Mouse (Mus musculus) limb, embryonic 11.5 days (tissue): ENCODE results near the gene Ccdc148. TPM values are rescaled to one million over a fixed set of nuclear protein-coding genes. Genes with fewer than 3 reads are reported as not detected.

Experiments used
- ATAC-seq: fragments of 200-750 bp; cut with Nextera tagmentation; 2 replicates; pipeline ENCODE4 v1.8.0; 2017; ENCODE audit warnings: low read depth; ENCODE audit not compliant: insufficient number of reproducible peaks, low FRiP score, low TSS enrichment
- DNase-seq: peaks from one replicate; pipeline ENCODE4 v3.0.0-alpha.2; 2015; ENCODE audit warnings: low spot score
- H3K27ac ChIP-seq: fragments of 300-500 bp; sonication (generic); replicated peaks from 2 replicates; pipeline ENCODE4 v1.5.1; 2014; ENCODE audit warnings: low read depth, mild to moderate bottlenecking, low read length
- H3K27me3 ChIP-seq: fragments of 300-500 bp; sonication (generic); 2 replicates; pipeline ENCODE4 v1.6.1; 2014; ENCODE audit warnings: mild to moderate bottlenecking, low read length, mixed read lengths; ENCODE audit not compliant: control insufficient read depth, insufficient read depth
- H3K36me3 ChIP-seq: fragments of 300-500 bp; sonication (generic); 2 replicates; pipeline ENCODE4 v1.6.1; 2014; ENCODE audit warnings: mild to moderate bottlenecking, low read length, moderate library complexity, mixed read lengths; ENCODE audit not compliant: control insufficient read depth, insufficient read depth
- H3K4me1 ChIP-seq: fragments of 300-500 bp; sonication (generic); 2 replicates; pipeline ENCODE4 v1.6.1; 2014; ENCODE audit warnings: low read length, mixed read lengths; ENCODE audit not compliant: control insufficient read depth, insufficient read depth
- H3K4me2 ChIP-seq: fragments of 300-500 bp; sonication (generic); 2 replicates; pipeline ENCODE4 v1.6.1; 2014; ENCODE audit warnings: low read depth, mild to moderate bottlenecking, moderate library complexity; ENCODE audit not compliant: severe bottlenecking
- H3K4me3 ChIP-seq: fragments of 300-500 bp; sonication (generic); 2 replicates; pipeline ENCODE4 v1.5.1; 2014; ENCODE audit warnings: low read depth, low read length
- H3K9ac ChIP-seq: fragments of 300-500 bp; sonication (generic); 2 replicates; pipeline ENCODE4 v1.6.1; 2014; ENCODE audit warnings: mild to moderate bottlenecking, low read length
- H3K9me3 ChIP-seq: fragments of 300-500 bp; sonication (generic); 2 replicates; pipeline ENCODE4 v1.6.1; 2016; ENCODE audit warnings: low read length; ENCODE audit not compliant: control insufficient read depth
- WGBS: fragments of 180-500 bp; shearing (Covaris S2); extraction: QIAGEN DNeasy Blood & Tissue Kit; methylation state at CpG from one replicate; pipeline ENCODE4 v1.1.7; 2014; 5-methylcytosine and 5-hydroxymethylcytosine counted together
- polyA plus RNA-seq: library from polyadenylated mRNA; unstranded; fragments of >200 nt; fragmentation: Nextera tagmentation; extraction: Ambion mirVana; gene quantifications from 2 replicates; pipeline ENCODE4 v1.2.1, GENCODE M21; 2014

Ccdc148 gene
- polyA plus RNA-seq, 1 experiment from 2014 or later: 0.43 TPM

DNA sequence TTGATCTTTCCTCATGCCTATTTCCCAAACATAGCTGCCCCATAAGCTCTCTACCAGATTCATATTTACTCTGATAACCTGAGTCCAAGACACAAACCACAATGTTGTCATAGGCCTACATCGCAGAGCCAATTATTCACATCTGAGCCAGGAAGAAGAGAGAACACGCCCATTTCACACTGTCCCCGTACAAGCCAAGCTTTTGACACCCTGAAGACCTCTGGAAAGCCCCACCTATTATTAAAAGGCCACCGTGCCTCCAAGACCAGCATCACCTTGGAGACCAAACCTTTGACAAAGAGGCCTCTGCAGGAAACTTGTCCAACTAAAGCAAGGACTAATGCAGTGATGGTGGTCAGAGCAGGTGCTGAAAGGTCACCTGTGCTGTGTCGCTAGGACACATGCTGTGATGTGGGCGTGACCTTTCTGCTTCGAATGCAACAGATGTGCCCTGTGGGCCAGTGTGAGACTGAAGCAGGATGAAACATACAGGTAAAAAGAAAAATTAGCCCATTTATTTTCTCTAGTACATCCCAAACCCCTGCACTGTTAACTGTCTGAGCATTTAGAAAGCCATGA, 106.9 kb downstream of the Ccdc148 start:
- Histone ChIP-seq H3K27me3 (no peaks in the 10 kb centered on the region), H3K36me3 (no peaks in the 10 kb centered on the region), H3K9ac (no peak overlapping the region), H3K4me2 (no peak overlapping the region), H3K9me3 (no peaks in the 10 kb centered on the region), H3K4me3 (no peak overlapping the region), H3K4me1 (no peaks in the 10 kb centered on the region), H3K27ac (no peak overlapping the region)
- DNase-seq (no peak), ATAC-seq (no peak)
- WGBS: 67% methylated on average over 7 of the region's 7 CpGs

DNA sequence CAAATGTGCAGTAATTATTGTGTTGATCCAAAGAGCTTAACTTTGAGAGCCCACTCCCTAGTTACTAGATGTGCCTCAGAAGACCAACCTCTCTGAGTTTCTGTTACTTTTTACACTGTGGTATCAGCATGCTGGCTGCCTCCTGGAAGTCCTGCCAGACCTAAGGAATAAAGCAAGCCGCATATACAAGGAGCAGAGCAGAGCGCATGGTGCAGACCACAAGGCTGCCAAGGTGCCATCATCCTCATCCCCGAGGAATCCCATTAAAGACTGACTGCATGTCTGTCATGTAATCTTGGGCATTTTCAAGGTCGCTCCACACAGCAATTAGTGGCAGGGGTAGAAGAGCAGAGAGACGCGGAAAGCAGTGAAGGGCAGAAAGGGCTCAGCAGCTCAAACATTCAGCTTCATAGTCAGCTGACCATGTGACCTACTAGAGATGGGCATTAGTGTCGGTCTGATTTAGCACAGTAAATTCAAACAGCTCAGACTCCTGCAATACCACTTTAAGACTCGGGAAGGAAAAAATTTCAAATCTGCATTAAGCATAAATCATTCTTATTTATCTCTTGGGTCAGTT, 110.1 kb downstream of the Ccdc148 start:
- no peak overlapping the region for H3K4me2 ChIP-seq
- H3K27me3 ChIP-seq: no peaks in the 10 kb centered on the region
- 79% methylated on average over 8 of the region's 8 CpGs for WGBS
- no peaks in the 10 kb centered on the region for H3K36me3 ChIP-seq
- DNase-seq: no peak
- H3K27ac ChIP-seq: no peak overlapping the region
- H3K9ac ChIP-seq: no peak overlapping the region
- ATAC-seq: no peak
- H3K4me1 ChIP-seq: no peaks in the 10 kb centered on the region
- no peak overlapping the region for H3K4me3 ChIP-seq
- no peaks in the 10 kb centered on the region for H3K9me3 ChIP-seq

DNA sequence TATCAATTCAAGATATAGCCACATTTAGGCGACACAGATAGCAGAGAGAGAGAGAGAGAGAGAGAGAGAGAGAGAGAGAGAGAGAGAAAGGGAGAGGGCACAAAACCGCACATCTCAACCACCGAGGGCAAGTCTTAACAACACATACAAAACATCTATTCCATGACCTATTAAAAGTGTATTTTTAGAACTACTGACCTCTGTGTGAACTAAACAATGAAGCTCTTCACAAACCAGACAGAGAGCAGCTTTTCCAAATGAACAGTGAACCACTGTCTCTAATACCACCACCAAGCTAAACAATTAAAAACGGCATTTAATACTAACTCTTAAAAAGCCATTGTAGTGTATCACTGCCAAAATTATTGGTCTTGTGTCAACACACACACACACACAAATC, 110.8 kb downstream of the Ccdc148 start:
- no peak overlapping the region for H3K4me3 ChIP-seq
- H3K9ac ChIP-seq: no peak overlapping the region
- H3K4me1 ChIP-seq: no peaks in the 10 kb centered on the region
- ATAC-seq: no peak
- H3K27ac ChIP-seq: no peak overlapping the region
- no peaks in the 10 kb centered on the region for H3K27me3 ChIP-seq
- H3K9me3 ChIP-seq: no peaks in the 10 kb centered on the region
- no peak overlapping the region for H3K4me2 ChIP-seq
- DNase-seq: no peak
- no peaks in the 10 kb centered on the region for H3K36me3 ChIP-seq
- 78% methylated on average over 4 of the region's 4 CpGs for WGBS

DNA sequence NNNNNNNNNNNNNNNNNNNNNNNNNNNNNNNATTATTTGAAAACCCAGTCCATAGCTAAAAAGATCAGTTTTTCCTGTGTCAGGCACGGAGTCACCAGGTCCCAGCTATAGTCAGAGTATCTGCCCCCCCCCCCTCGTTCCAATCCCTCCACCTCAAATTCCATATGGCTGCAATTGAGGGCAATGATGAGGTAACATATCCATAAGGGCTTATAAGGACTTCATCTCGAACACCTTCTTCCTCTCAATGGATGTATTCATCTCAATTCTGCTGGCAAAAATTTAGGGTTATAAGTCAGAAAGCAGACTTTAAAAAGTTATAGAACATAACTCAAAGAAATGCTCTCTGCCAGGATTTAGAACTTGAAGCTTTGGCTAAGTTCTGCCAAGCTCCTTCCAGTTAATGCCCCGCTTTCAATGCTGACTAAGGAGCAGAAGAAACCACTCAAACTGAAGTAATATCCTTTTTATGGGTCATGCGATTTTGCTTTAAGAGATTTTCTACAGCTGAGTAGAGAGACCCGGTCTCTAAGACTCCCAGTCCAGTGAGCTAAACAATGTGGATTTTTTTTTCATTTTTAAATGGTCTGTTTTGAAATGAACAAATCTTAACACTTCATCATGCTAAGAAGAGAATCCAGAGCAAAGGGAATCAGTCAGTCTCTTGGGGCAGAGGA, 111.6 kb downstream of the Ccdc148 start:
- H3K4me1 ChIP-seq: peaks cover 2% of the 10 kb centered on the region; the same call in 1 of the 2 replicates
- H3K4me2 ChIP-seq: no peak overlapping the region
- DNase-seq: no peak
- no peak overlapping the region for H3K9ac ChIP-seq
- H3K27ac ChIP-seq: no peak overlapping the region
- 72% methylated on average over 6 of the region's 6 CpGs for WGBS
- no peak for ATAC-seq
- H3K4me3 ChIP-seq: no peak overlapping the region
- no peaks in the 10 kb centered on the region for H3K27me3 ChIP-seq
- no peaks in the 10 kb centered on the region for H3K9me3 ChIP-seq
- H3K36me3 ChIP-seq: no peaks in the 10 kb centered on the region

DNA sequence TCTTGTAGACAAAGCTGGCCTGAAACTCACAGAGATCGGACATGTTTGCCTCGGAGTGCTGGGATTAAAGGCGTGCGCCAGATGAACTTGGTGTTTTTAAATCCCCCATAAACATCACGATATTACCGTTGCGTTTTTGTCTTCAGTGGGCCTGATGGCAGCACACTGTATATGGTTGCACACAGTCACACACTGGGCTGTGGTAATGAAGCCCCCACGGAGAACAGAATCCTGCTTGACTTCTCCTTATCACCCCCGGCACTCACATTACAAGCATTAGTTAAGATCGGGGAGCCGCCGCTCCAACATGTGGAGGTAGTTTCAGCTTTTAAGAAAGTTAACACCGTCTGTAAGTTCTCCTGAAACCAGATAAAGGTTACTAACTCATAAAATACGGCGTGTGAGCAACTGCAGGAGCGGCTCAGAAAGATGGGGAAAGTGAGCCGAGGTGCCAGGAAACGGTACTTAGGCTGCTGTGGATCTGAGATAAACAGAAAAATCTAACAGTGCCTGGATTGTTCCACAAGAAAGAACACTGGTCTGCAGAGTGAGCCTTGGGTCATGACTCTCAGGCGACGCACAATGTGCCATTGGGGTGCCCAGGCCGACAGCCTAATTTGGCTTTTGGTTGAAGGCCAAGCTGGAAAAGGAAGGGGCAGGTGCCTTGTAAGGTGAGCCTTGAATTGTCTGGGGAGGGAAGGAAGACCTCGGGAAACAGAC, 117.0 kb downstream of the Ccdc148 start:
- ATAC-seq (peak; percentile 54; the same call in 1 of the 2 replicates), DNase-seq (peak; percentile 54)
- Histone ChIP-seq H3K4me1 (peaks cover 11% of the 10 kb centered on the region), H3K27ac (peak overlapping the region; percentile 51), H3K36me3 (no peaks in the 10 kb centered on the region), H3K27me3 (no peaks in the 10 kb centered on the region), H3K9me3 (no peaks in the 10 kb centered on the region), H3K4me2 (peak overlapping the region; percentile 21; the same call in 1 of the 2 replicates), H3K9ac (no peak overlapping the region), H3K4me3 (no peak overlapping the region)
- 44% methylated on average over 22 of the region's 22 CpGs for WGBS

DNA sequence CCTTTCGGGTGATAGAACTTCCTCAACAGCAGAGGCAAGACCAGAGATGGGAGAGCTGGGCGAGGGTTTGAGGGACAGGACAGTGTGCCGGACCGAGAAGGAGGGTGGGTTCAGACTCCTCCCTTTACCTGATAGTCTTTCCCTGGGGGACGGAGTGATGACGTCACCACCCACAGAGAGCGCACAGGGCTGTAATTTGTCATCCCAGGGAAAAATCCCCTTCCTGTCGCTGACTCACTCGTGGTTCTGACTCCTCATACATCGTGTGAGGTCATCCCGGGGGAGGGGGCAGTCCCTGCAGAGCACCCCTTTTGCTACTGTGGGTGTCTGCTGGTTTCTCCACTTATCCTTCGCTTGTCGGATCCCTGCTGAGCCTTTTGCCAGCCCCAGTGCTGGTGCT, 117.9 kb downstream of the Ccdc148 start:
- 57% methylated on average over 13 of the region's 13 CpGs for WGBS
- Histone ChIP-seq H3K9me3 (no peaks in the 10 kb centered on the region), H3K4me1 (peaks cover 11% of the 10 kb centered on the region), H3K36me3 (no peaks in the 10 kb centered on the region), H3K4me2 (no peak overlapping the region), H3K9ac (no peak overlapping the region), H3K4me3 (no peak overlapping the region), H3K27me3 (no peaks in the 10 kb centered on the region), H3K27ac (no peak overlapping the region)
- ATAC-seq: 0 out of 2 replicates have a peak, but pooled peaks have one; percentile 23
- DNase-seq: no peak

DNA sequence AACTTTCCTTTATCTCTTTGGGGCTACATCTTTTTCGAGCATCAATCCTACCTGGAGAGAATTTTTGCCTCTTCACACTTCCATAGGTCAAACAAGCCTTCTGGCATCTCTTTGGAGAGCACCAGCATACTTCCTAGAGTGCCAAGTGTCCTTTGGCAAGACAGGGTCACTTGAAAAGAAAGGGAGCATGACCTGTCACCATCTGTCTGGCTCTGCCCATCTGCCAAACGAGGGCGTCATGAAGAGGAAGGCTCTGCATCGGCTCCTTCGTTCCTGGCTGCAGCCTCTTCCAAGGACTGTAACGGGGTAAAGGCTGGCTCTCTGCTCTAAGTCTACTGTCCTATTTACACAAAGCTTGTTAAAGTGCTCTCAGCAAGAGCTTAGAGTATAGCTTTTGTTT, 124.0 kb downstream of the Ccdc148 start:
- Histone ChIP-seq H3K4me1 (no peaks in the 10 kb centered on the region), H3K36me3 (no peaks in the 10 kb centered on the region), H3K4me3 (no peak overlapping the region), H3K4me2 (no peak overlapping the region), H3K9ac (no peak overlapping the region), H3K27ac (no peak overlapping the region), H3K27me3 (no peaks in the 10 kb centered on the region), H3K9me3 (no peaks in the 10 kb centered on the region)
- no peak for ATAC-seq
- 62% methylated on average over 6 of the region's 6 CpGs for WGBS
- DNase-seq: no peak

DNA sequence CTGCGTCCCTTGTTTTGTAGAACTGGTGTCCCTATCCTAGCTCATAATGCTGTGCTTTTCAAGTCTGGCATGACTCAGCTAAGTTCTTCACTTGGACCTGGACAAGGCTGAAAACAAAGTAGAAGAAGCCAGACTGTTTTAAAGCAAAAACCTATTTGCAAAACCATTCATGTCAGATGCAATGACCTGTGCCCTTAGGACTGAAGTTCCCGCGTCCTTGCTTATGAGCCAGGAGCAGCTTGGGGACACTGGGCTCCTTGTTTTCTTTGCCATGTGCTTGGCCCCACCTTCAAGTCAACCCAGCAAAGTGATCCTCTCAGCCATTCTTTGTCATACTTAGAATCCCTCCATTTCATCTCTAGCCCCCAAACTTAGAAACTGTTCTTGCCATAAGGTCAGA, 125.3 kb downstream of the Ccdc148 start:
- Histone ChIP-seq H3K9ac (no peak overlapping the region), H3K4me2 (no peak overlapping the region), H3K4me3 (no peak overlapping the region), H3K36me3 (no peaks in the 10 kb centered on the region), H3K27me3 (no peaks in the 10 kb centered on the region), H3K27ac (no peak overlapping the region), H3K4me1 (no peaks in the 10 kb centered on the region), H3K9me3 (no peaks in the 10 kb centered on the region)
- ATAC-seq: no peak
- WGBS: 92% methylated on average over 3 of the region's 3 CpGs
- DNase-seq: no peak
